Mouse (Mus musculus): ENCODE data around the gene Zfp800. TPM values are rescaled to one million over a fixed set of nuclear protein-coding genes. Genes with fewer than 3 reads are reported as not detected.

Gene Zfp800
- total RNA-seq, 1 experiment, result 7.8 TPM

GRCm38 (mm10) chr6:28214658-28215267 lies 183.0 kb downstream of the Zfp800 start:
- Histone ChIP-seq H3K9ac (ENCODE audit: insufficient read depth, low read depth, low read length, poor library complexity, severe bottlenecking) (peak overlapping the region; percentile 78), H3K4me3 (ENCODE audit: insufficient read depth in 1 of 2, low read depth in 1 of 2, low read length in 2 of 2, poor library complexity in 1 of 2, severe bottlenecking in 1 of 2) (peak overlapping the region; percentile 74 to 77), H3K4me1 (ENCODE audit: control insufficient read depth in 2 of 2, insufficient read depth in 2 of 2, low read length in 2 of 2, poor library complexity in 1 of 2) (no peaks in the 10 kb centered on the region), H3K9me3 (ENCODE audit: control insufficient read depth, insufficient read depth, low read depth, low read length) (no peaks in the 10 kb centered on the region), H3K36me3 (ENCODE audit: control insufficient read depth, insufficient read depth, low read length, poor library complexity, severe bottlenecking) (no peaks in the 10 kb centered on the region), H3K27ac (ENCODE audit: insufficient read depth, low read depth, low read length, poor library complexity, severe bottlenecking) (no peak overlapping the region)
- TF ChIP-seq ZC3H11A (IDR thresholded peaks at IDR 0.05; ENCODE audit: borderline replicate concordance, low read depth, low read length) (no peak), MAFK (IDR thresholded peaks at IDR 0.05; ENCODE audit: insufficient read depth, low read depth, low read length) (no peak), CHD2 (IDR thresholded peaks at IDR 0.05; ENCODE audit: low read depth, low read length) (no peak)
- peak; percentile 11 for DNase-seq (ENCODE audit: low read depth, low spot score)
- in situ Hi-C loops (cut with MboI; ENCODE audit: low sequenced_read_pairs in 2 of 2, unreplicated experiment in 2 of 2), result no loop called here

- H3K4me3 ChIP-seq (ENCODE audit: insufficient read depth in 1 of 2, low read depth in 1 of 2, low read length in 2 of 2, poor library complexity in 1 of 2, severe bottlenecking in 1 of 2), result no peak overlapping the region
- TF ChIP-seq ZC3H11A (IDR thresholded peaks at IDR 0.05; ENCODE audit: borderline replicate concordance, low read depth, low read length) (no peak), CHD2 (IDR thresholded peaks at IDR 0.05; ENCODE audit: low read depth, low read length) (no peak), HCFC1 (IDR thresholded peaks at IDR 0.05; ENCODE audit: borderline replicate concordance, insufficient read depth, low read length) (no peak), MAFK (IDR thresholded peaks at IDR 0.05; ENCODE audit: insufficient read depth, low read depth, low read length) (no peak), ZNF384 (IDR thresholded peaks at IDR 0.05; ENCODE audit: low read depth, low read length) (no peak)
- in situ Hi-C loops (cut with MboI; ENCODE audit: low sequenced_read_pairs in 2 of 2, unreplicated experiment in 2 of 2), result no loop called here
These were observed 194.4 kb downstream of the Zfp800 start for GRCm38 (mm10) chr6:28203454-28203853.

GRCm38 (mm10) chr6:28202833-28203232 lies 195.0 kb downstream of the Zfp800 start:
- H3K36me3 ChIP-seq (ENCODE audit: control insufficient read depth, insufficient read depth, low read length, poor library complexity, severe bottlenecking), result no peaks in the 10 kb centered on the region
- no peak overlapping the region for H3K27ac ChIP-seq (ENCODE audit: insufficient read depth, low read depth, low read length, poor library complexity, severe bottlenecking)
- H3K4me1 ChIP-seq (ENCODE audit: control insufficient read depth in 2 of 2, insufficient read depth in 2 of 2, low read length in 2 of 2, poor library complexity in 1 of 2), result no peaks in the 10 kb centered on the region
- in situ Hi-C loops (cut with MboI; ENCODE audit: low sequenced_read_pairs in 2 of 2, unreplicated experiment in 2 of 2), result no loop called here
- no peak overlapping the region for H3K4me3 ChIP-seq (ENCODE audit: insufficient read depth in 1 of 2, low read depth in 1 of 2, low read length in 2 of 2, poor library complexity in 1 of 2, severe bottlenecking in 1 of 2)
- H3K9me3 ChIP-seq (ENCODE audit: control insufficient read depth, insufficient read depth, low read depth, low read length), result no peaks in the 10 kb centered on the region
- no peak overlapping the region for H3K9ac ChIP-seq (ENCODE audit: insufficient read depth, low read depth, low read length, poor library complexity, severe bottlenecking)
- TF ChIP-seq MAFK (IDR thresholded peaks at IDR 0.05; ENCODE audit: insufficient read depth, low read depth, low read length) (no peak), ZNF384 (IDR thresholded peaks at IDR 0.05; ENCODE audit: low read depth, low read length) (no peak), CHD2 (IDR thresholded peaks at IDR 0.05; ENCODE audit: low read depth, low read length) (no peak), ZC3H11A (IDR thresholded peaks at IDR 0.05; ENCODE audit: borderline replicate concordance, low read depth, low read length) (no peak), HCFC1 (IDR thresholded peaks at IDR 0.05; ENCODE audit: borderline replicate concordance, insufficient read depth, low read length) (no peak)
- no peak for DNase-seq (ENCODE audit: low read depth, low spot score)

More at GRCm38 (mm10) chr6:28203454-28203853, 194.4 kb downstream of the Zfp800 start:
- Histone ChIP-seq H3K36me3 (ENCODE audit: control insufficient read depth, insufficient read depth, low read length, poor library complexity, severe bottlenecking) (no peaks in the 10 kb centered on the region), H3K27ac (ENCODE audit: insufficient read depth, low read depth, low read length, poor library complexity, severe bottlenecking) (no peak overlapping the region), H3K4me1 (ENCODE audit: control insufficient read depth in 2 of 2, insufficient read depth in 2 of 2, low read length in 2 of 2, poor library complexity in 1 of 2) (no peaks in the 10 kb centered on the region), H3K9me3 (ENCODE audit: control insufficient read depth, insufficient read depth, low read depth, low read length) (no peaks in the 10 kb centered on the region), H3K9ac (ENCODE audit: insufficient read depth, low read depth, low read length, poor library complexity, severe bottlenecking) (no peak overlapping the region)
- DNase-seq (ENCODE audit: low read depth, low spot score), result no peak

GRCm38 (mm10) chr6:28193901-28194300 lies 203.9 kb downstream of the Zfp800 start:
- Histone ChIP-seq H3K9me3 (ENCODE audit: control insufficient read depth, insufficient read depth, low read depth, low read length) (no peaks in the 10 kb centered on the region), H3K4me3 (ENCODE audit: insufficient read depth in 1 of 2, low read depth in 1 of 2, low read length in 2 of 2, poor library complexity in 1 of 2, severe bottlenecking in 1 of 2) (no peak overlapping the region), H3K27ac (ENCODE audit: insufficient read depth, low read depth, low read length, poor library complexity, severe bottlenecking) (no peak overlapping the region), H3K4me1 (ENCODE audit: control insufficient read depth in 2 of 2, insufficient read depth in 2 of 2, low read length in 2 of 2, poor library complexity in 1 of 2) (no peaks in the 10 kb centered on the region), H3K9ac (ENCODE audit: insufficient read depth, low read depth, low read length, poor library complexity, severe bottlenecking) (no peak overlapping the region), H3K36me3 (ENCODE audit: control insufficient read depth, insufficient read depth, low read length, poor library complexity, severe bottlenecking) (no peaks in the 10 kb centered on the region)
- no peak for DNase-seq (ENCODE audit: low read depth, low spot score)
- TF ChIP-seq HCFC1 (IDR thresholded peaks at IDR 0.05; ENCODE audit: borderline replicate concordance, insufficient read depth, low read length) (no peak), CHD2 (IDR thresholded peaks at IDR 0.05; ENCODE audit: low read depth, low read length) (no peak), ZC3H11A (IDR thresholded peaks at IDR 0.05; ENCODE audit: borderline replicate concordance, low read depth, low read length) (no peak), ZNF384 (IDR thresholded peaks at IDR 0.05; ENCODE audit: low read depth, low read length) (no peak), MAFK (IDR thresholded peaks at IDR 0.05; ENCODE audit: insufficient read depth, low read depth, low read length) (no peak)
- in situ Hi-C loops (cut with MboI; ENCODE audit: low sequenced_read_pairs in 2 of 2, unreplicated experiment in 2 of 2), result no loop called here

- TF ChIP-seq HCFC1 (IDR thresholded peaks at IDR 0.05; ENCODE audit: borderline replicate concordance, insufficient read depth, low read length) (no peak), MAFK (IDR thresholded peaks at IDR 0.05; ENCODE audit: insufficient read depth, low read depth, low read length) (no peak), CHD2 (IDR thresholded peaks at IDR 0.05; ENCODE audit: low read depth, low read length) (no peak), ZNF384 (IDR thresholded peaks at IDR 0.05; ENCODE audit: low read depth, low read length) (no peak), ZC3H11A (IDR thresholded peaks at IDR 0.05; ENCODE audit: borderline replicate concordance, low read depth, low read length) (no peak)
- no peak for DNase-seq (ENCODE audit: low read depth, low spot score)
- H3K9ac ChIP-seq (ENCODE audit: insufficient read depth, low read depth, low read length, poor library complexity, severe bottlenecking), result no peak overlapping the region
- no peaks in the 10 kb centered on the region for H3K36me3 ChIP-seq (ENCODE audit: control insufficient read depth, insufficient read depth, low read length, poor library complexity, severe bottlenecking)
- in situ Hi-C loops (cut with MboI; ENCODE audit: low sequenced_read_pairs in 2 of 2, unreplicated experiment in 2 of 2), result no loop called here
- no peaks in the 10 kb centered on the region for H3K9me3 ChIP-seq (ENCODE audit: control insufficient read depth, insufficient read depth, low read depth, low read length)
- no peak overlapping the region for H3K27ac ChIP-seq (ENCODE audit: insufficient read depth, low read depth, low read length, poor library complexity, severe bottlenecking)
- no peaks in the 10 kb centered on the region for H3K4me1 ChIP-seq (ENCODE audit: control insufficient read depth in 2 of 2, insufficient read depth in 2 of 2, low read length in 2 of 2, poor library complexity in 1 of 2)
- H3K4me3 ChIP-seq (ENCODE audit: insufficient read depth in 1 of 2, low read depth in 1 of 2, low read length in 2 of 2, poor library complexity in 1 of 2, severe bottlenecking in 1 of 2), result no peak overlapping the region
These were observed 205.9 kb downstream of the Zfp800 start for GRCm38 (mm10) chr6:28191935-28192334.
